Mouse (Mus musculus): ENCODE measurements around the gene Polr3h.

- TF ChIP-seq CTCF (IDR thresholded peaks at IDR 0.05; ENCODE audit: control insufficient read depth, insufficient read depth, low read length) (no peak), POLR2A (IDR thresholded peaks at IDR 0.05; ENCODE audit: borderline replicate concordance, control insufficient read depth, low read depth, low read length) (no peak)
Measured at GRCm38 (mm10) chr15:81939774-81940173, 13.7 kb upstream of the Polr3h start.
